Mouse (Mus musculus): Measurements from ENCODE around the gene Gast.

GRCm38 (mm10) chr11:100355151-100355951 lies 21.1 kb downstream of the Gast start:
- TF ChIP-seq CTCF (IDR thresholded peaks at IDR 0.05; ENCODE audit: low read depth, low read length) (no peak), POLR2A (IDR thresholded peaks at IDR 0.05; ENCODE audit: insufficient read depth, low read length) (no peak), EP300 (IDR thresholded peaks at IDR 0.05; ENCODE audit: insufficient read depth, low read depth, low read length) (no peak)

Data from ES-Bruce4 (cell line).